Mouse (Mus musculus) embryonic facial prominence, embryonic 14.5 days (tissue): ENCODE results near the gene 4930469K13Rik. TPM values are rescaled to one million over a fixed set of nuclear protein-coding genes. Genes with fewer than 3 reads are reported as not detected.

Experiments
- ATAC-seq: fragments of 200-750 bp; cut with Nextera tagmentation; 2 replicates; pipeline ENCODE4 v1.8.0; 2017; ENCODE audit warnings: low read depth, moderate number of reproducible peaks, moderate TSS enrichment
- DNase-seq: peaks from one replicate; pipeline ENCODE4 v3.0.0-alpha.2; 2015; ENCODE audit warnings: low spot score
- H3K27ac ChIP-seq: fragments of 300-500 bp; sonication (generic); replicated peaks from 2 replicates; pipeline ENCODE4 v1.5.1; 2014; ENCODE audit warnings: low read depth, mild to moderate bottlenecking, low read length, moderate library complexity
- H3K27me3 ChIP-seq: fragments of 300-500 bp; sonication (generic); replicated peaks from 2 replicates; pipeline ENCODE4 v1.6.1; 2014; ENCODE audit warnings: low read length; ENCODE audit not compliant: control insufficient read depth, insufficient read depth
- H3K36me3 ChIP-seq: fragments of 300-500 bp; sonication (generic); 2 replicates; pipeline ENCODE4 v1.6.1; 2014; ENCODE audit warnings: low read length, mixed read lengths; ENCODE audit not compliant: control insufficient read depth, insufficient read depth
- H3K4me1 ChIP-seq: fragments of 300-500 bp; sonication (generic); 2 replicates; pipeline ENCODE4 v1.6.1; 2014; ENCODE audit warnings: antibody characterized with exemption, low read length; ENCODE audit not compliant: control insufficient read depth, insufficient read depth
- H3K4me2 ChIP-seq: fragments of 300-500 bp; sonication (generic); 2 replicates; pipeline ENCODE4 v1.6.1; 2014; ENCODE audit warnings: low read depth, mild to moderate bottlenecking, low read length, moderate library complexity, mixed read lengths
- H3K4me3 ChIP-seq: fragments of 300-500 bp; sonication (generic); 2 replicates; pipeline ENCODE4 v1.5.1; 2014; ENCODE audit warnings: low read depth, mild to moderate bottlenecking, low read length
- H3K9ac ChIP-seq: fragments of 300-500 bp; sonication (generic); 2 replicates; pipeline ENCODE4 v1.6.1; 2014; ENCODE audit warnings: low read depth, mild to moderate bottlenecking, low read length, moderate library complexity, mixed read lengths
- H3K9me3 ChIP-seq: fragments of 300-500 bp; sonication (generic); 2 replicates; pipeline ENCODE4 v1.6.1; 2016; ENCODE audit warnings: low read length; ENCODE audit not compliant: control insufficient read depth
- WGBS: fragments of 180-500 bp; shearing (Covaris S2); extraction: QIAGEN DNeasy Blood & Tissue Kit; methylation state at CpG from one replicate; pipeline ENCODE4 v1.1.7; 2014; 5-methylcytosine and 5-hydroxymethylcytosine counted together
- polyA plus RNA-seq: library from polyadenylated mRNA; unstranded; fragments of >200 nt; fragmentation: Nextera tagmentation; extraction: Ambion mirVana; gene quantifications from 2 replicates; pipeline ENCODE4 v1.2.1, GENCODE M21; 2014

Gene 4930469K13Rik
- polyA plus RNA-seq, 1 experiment from 2014 or later, result 0.72 TPM

DNA sequence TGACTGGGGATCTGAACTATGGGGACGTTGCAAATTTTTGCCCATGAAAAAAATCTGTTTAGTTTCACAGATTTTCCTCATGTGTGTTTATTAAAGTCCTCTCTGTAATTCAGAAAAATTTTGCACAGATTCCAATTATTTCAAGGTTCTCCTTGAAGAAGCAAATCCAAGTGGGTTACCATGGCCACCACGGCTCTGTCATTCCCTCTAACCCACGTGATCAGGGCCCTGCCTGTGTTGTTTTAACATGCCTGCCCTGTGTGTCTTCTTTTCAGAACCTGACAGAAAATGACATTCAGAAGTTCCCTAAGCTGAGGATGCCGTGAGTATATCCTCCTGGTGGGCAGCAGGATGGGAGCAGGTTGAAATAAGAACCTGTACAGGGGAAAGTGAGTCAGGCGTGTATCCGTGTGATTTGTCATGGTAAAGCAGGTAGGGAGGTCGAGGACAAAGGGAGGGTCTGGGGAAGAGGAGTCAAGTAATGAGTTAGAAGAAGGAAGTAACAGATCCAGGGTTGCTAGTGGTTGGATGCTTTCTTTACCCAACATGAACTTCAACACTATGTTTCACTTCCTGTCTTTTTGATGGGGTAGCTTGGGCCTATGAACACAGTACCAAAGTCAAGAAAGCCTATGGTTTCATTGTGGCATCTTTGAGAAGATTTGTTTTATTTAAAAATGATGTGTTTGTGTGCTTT, 44.2 kb downstream of the 4930469K13Rik start:
- ATAC-seq, result no peak
- DNase-seq, result no peak
- no peak overlapping the region for H3K27ac ChIP-seq

DNA sequence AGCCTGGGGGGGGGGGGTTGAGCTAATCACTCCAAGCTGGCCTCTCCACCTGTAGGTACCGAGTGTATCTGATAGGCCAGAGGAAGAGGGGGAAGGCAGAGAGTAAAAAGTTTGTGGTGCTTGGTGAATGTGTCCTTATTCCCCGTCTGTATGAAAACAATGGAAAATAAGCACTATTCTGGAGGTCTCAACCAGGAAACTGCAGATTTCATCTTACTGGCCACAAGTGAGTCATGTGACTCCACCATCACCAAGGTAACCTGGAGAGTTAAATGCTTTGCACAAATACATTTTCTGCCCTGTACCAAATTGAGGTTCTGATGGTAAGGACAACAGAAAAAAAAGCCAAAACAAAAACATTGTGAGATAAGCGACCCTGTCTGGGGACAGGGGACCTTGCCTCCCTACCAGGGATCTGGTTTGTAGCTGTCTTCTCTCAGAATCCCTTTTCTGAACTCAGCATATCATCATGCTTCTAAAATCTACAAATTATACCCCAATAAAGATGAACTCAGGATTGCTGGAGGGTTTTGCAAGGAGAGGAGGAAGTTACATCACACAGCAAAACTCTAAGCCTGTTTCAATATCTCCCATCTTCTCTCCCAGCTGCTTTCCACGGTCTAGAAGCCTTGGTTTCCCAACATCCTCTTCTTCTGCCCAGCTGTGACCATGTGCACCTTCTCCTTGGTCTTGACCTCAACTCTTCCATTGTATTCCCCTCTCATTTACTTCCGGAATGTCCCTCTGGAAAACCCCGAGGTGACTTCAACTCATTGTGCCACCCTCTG, 45.1 kb downstream of the 4930469K13Rik start:
- no peak overlapping the region for H3K9ac ChIP-seq
- no peaks in the 10 kb centered on the region for H3K27me3 ChIP-seq
- H3K4me1 ChIP-seq, result no peaks in the 10 kb centered on the region
- ATAC-seq (no peak), DNase-seq (no peak)
- no peaks in the 10 kb centered on the region for H3K9me3 ChIP-seq
- no peaks in the 10 kb centered on the region for H3K36me3 ChIP-seq
- no peak overlapping the region for H3K4me3 ChIP-seq
- whole genome bisulfite sequencing, result 70% methylated on average over 6 of the region's 6 CpGs
- H3K27ac ChIP-seq, result no peak overlapping the region
- H3K4me2 ChIP-seq, result no peak overlapping the region

More for the DNA sequence above, 44.2 kb downstream of the 4930469K13Rik start:
- H3K27me3 ChIP-seq, result no peaks in the 10 kb centered on the region
- no peak overlapping the region for H3K9ac ChIP-seq
- 70% methylated on average over 7 of the region's 7 CpGs for WGBS
- H3K9me3 ChIP-seq, result no peaks in the 10 kb centered on the region
- no peaks in the 10 kb centered on the region for H3K36me3 ChIP-seq
- H3K4me3 ChIP-seq, result no peak overlapping the region
- no peak overlapping the region for H3K4me2 ChIP-seq
- H3K4me1 ChIP-seq, result no peaks in the 10 kb centered on the region

DNA sequence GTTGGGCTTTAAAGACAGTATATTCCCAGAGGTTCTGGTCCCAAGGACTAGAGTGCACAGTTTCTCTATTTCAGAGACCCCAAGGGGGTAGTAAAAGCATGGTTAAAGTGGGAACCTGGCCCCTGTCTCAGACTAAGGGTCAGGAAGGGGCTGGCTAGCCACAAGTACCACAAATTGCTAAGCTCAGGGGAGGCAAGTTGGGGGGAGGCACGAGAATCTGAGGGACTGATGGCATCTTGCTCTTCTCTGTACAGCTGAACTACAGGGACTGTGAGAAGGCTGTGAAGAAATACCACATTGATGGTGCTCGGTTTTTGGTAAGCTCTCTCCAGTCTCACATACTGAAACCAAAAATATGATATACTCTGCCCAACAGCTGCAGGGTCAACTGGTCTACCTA, 47.7 kb downstream of the 4930469K13Rik start:
- 71% methylated on average over 2 of the region's 2 CpGs for WGBS
- Histone ChIP-seq H3K4me3 (no peak overlapping the region), H3K9me3 (no peaks in the 10 kb centered on the region), H3K27ac (no peak overlapping the region), H3K36me3 (no peaks in the 10 kb centered on the region), H3K9ac (no peak overlapping the region), H3K27me3 (no peaks in the 10 kb centered on the region), H3K4me2 (no peak overlapping the region), H3K4me1 (no peaks in the 10 kb centered on the region)
- no peak for DNase-seq
- ATAC-seq, result no peak

DNA sequence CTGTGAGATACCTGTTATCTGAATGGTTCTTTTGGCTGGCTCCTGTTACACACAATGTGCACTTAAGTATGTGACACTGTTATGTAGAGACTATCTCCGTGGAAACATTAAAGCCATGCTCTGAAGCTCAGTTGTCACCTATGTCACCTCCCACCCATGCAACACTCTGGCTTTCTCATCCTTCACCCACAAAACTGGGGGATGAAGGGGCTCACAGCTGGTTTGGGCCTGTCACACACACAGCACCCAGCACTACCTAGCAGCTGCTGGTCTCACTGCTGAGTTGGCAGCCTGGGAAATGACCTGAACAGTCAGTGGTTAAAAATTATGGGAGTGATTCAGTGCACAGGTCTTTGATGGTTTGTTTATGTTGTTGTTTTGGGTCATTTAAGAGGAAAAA, 48.3 kb downstream of the 4930469K13Rik start:
- no peak overlapping the region for H3K27ac ChIP-seq
- H3K4me3 ChIP-seq, result no peak overlapping the region
- 89% methylated on average over 1 of the region's 1 CpGs for WGBS

DNA sequence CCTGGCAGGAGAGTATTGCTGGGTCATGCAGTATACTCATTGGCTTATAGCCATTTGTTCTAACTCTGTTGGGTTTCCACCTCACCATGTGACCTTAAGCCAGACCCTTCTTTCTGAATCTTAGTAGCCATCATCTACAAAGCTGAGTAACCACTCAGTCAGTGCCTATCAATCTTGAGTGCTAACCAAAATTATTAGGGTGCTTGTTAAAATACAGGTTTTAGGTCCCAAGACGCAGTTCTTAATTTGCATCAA, 49.3 kb downstream of the 4930469K13Rik start:
- Histone ChIP-seq H3K4me2 (no peak overlapping the region), H3K27me3 (no peaks in the 10 kb centered on the region), H3K4me3 (no peak overlapping the region), H3K36me3 (no peaks in the 10 kb centered on the region), H3K27ac (no peak overlapping the region), H3K9me3 (no peaks in the 10 kb centered on the region), H3K4me1 (no peaks in the 10 kb centered on the region), H3K9ac (no peak overlapping the region)
- ATAC-seq (no peak), DNase-seq (no peak)
- WGBS, result 94% methylated on average over 1 of the region's 1 CpGs

More for the DNA sequence above, 48.3 kb downstream of the 4930469K13Rik start:
- ATAC-seq (no peak), DNase-seq (no peak)
- Histone ChIP-seq H3K36me3 (no peaks in the 10 kb centered on the region), H3K4me1 (no peaks in the 10 kb centered on the region), H3K9ac (no peak overlapping the region), H3K27me3 (no peaks in the 10 kb centered on the region), H3K9me3 (no peaks in the 10 kb centered on the region), H3K4me2 (no peak overlapping the region)

DNA sequence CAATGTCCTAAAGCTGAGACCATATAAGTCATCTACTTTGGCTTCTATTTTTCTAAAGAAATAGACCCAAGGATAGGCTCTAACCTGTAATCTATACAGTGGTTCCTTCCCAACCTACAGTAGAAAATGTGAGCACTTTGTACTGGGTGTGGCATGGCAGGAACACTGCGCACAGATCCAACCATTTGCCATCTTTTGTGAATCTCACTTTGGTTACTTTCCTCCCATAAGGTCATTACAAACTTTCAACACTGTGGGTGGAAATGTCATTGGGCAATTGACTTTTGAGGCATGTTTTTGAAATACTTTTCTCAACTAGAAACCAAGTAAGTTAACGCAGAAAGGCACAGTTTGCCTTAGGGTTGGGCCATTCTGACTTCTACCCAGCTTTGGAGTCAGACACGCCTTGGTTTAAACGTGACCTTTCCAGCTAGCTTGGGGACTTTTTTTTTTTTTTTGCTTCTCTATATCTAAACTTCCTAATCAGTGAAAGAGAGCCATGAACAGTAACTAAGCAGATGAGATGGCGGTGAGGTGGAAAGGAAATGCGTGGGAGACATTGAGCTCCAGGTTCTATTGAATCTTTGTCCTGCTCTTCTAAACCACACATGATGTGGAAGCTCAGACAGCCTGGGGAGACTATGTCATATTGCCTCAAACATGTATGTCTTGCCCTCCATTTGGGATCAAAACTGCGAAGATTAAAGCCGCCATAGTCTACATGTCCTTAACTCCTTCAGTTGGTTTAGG, 49.8 kb downstream of the 4930469K13Rik start:
- Histone ChIP-seq H3K9ac (no peak overlapping the region), H3K4me3 (no peak overlapping the region), H3K4me2 (no peak overlapping the region), H3K27me3 (no peaks in the 10 kb centered on the region), H3K4me1 (no peaks in the 10 kb centered on the region), H3K9me3 (no peaks in the 10 kb centered on the region), H3K36me3 (no peaks in the 10 kb centered on the region), H3K27ac (no peak overlapping the region)
- ATAC-seq, result no peak
- WGBS, result 90% methylated on average over 8 of the region's 8 CpGs
- DNase-seq, result no peak

DNA sequence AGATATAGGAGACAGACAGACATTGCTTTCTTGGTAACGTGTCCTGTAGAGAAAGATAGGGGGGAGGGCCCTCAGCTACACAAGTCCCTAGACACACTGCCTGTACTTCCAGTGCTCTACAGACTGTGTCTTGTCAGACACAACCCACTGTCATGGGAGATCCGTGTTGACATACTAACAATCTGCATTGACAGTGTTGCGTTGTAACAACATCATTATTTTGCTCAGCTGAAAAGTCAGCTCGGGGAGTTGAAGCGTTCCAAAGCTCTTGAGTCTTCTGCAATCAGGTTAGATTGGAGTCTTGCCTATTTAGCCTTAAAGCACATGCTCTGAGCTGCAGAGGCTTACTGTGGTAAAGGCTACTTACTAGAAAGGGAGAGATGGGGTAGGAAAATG, 50.8 kb downstream of the 4930469K13Rik start:
- Histone ChIP-seq H3K4me1 (no peaks in the 10 kb centered on the region), H3K9ac (no peak overlapping the region)

DNA sequence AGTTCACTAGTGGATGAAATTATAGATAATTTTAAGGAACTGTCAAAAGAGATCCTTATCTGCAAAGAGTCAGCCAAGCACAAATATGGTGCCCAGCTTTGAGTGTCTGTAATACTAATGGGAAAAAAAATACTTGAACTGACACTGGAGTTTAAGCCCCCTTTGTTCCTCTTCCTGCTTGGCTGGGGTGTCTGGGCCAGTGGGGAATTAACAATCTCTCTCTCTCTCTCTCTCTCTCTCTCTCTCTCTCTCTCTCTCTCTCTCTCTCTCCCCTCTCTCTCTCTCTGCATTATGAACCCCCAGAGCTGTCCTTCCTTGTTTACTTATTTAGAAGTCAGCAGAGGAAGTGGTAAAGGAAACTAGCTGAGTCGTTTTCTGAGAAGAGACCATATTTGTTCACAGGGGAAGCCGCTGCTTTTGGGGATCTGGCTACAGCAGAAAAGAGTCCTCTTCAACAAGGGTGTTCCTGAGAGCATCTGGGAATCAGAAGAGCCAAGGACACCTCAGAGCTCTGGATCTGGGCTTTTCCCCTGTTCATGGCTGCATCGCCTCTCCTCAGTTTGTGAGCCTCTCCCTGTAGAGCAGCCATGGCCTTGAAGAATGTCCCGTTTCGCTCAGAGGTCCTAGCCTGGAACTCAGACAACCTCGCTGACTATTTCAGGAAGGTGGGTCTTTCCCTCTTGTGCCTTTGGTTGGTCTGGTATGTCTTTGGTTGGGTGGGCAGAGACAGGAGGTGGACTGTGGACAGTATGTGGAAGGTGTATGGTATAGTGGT, 51.4 kb downstream of the 4930469K13Rik start, which contains the start of gene Lcp2:
Lcp2 (plus strand) TSS at position 154 of the 775 bp plus-strand sequence.
- DNase-seq (no peak), ATAC-seq (no peak)
- no peaks in the 10 kb centered on the region for H3K4me1 ChIP-seq
- no peaks in the 10 kb centered on the region for H3K9me3 ChIP-seq
- no peak within 1 kb of the TSS for H3K4me3 ChIP-seq
- no peak within 1 kb of the TSS for H3K27ac ChIP-seq
- H3K36me3 ChIP-seq, result no peaks in the 10 kb centered on the region
- H3K4me2 ChIP-seq, result no peak within 1 kb of the TSS
- WGBS, result 79% methylated on average over 6 of the region's 6 CpGs
- H3K27me3 ChIP-seq, result no peaks in the 10 kb centered on the region
- H3K9ac ChIP-seq, result no peak within 1 kb of the TSS

More for the DNA sequence above, 50.8 kb downstream of the 4930469K13Rik start:
- no peak for ATAC-seq
- Histone ChIP-seq H3K27me3 (no peaks in the 10 kb centered on the region), H3K4me3 (no peak overlapping the region), H3K4me2 (no peak overlapping the region), H3K36me3 (no peaks in the 10 kb centered on the region), H3K27ac (no peak overlapping the region), H3K9me3 (no peaks in the 10 kb centered on the region)
- WGBS, result 74% methylated on average over 5 of the region's 5 CpGs
- DNase-seq, result no peak
